Mouse (Mus musculus): ENCODE measurements at regions not wholly inside any gene's neighbourhood (a gene's known extent, or its start where the extent isn't known, plus 50 kb on each side); places are given as distances from the start of the nearest gene placed in this dataset.
"Not testable (repeated sequence)": the region's sequence is repeated elsewhere in the genome, so short reads cannot be mapped to it uniquely, and the experiment has no call there.

DNA sequence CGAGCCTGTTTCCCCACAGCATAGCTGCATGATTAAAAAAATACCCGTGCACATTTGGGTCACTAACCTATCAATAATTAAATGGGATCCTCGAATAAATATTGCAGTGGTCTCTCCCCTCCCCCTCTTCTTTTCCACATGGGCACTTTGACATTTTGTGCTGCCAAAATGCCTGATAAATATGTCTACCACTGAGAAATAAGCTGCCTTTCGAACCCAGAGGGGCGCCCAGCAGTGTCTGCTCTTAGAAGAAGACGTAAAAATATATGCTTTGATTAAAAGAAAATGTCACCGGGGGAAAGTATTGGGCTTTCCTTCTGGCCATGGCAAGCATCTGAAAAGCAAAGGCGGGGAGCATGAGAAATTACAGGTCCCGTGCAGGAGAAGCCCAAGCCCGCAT lies 152.6 kb upstream of the Frmd4a start:
- no peak for DNase-seq (ENCODE audit: low read depth, low spot score)

DNA sequence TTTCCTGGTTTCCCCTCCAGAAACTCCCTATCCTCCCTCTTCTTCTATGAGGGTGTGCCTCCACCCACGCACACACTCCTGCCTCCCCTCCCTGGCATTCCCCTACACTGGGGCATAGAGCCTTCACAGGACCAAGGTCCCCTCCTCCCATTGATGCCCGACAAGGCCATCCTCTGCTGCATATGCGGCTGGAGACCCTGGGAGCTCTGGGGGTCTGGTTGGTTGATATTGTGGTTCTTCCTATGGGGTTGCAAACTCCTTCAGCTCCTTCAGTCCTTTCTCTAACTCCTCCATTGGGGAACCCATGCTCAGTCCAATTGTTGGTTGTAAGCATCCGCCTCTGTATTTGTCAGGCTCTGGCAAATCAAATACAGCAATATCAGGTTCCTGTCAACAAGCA lies 150.8 kb upstream of the Frmd4a start:
- not testable (repeated sequence) for DNase-seq (ENCODE audit: low read depth, low spot score)

DNA sequence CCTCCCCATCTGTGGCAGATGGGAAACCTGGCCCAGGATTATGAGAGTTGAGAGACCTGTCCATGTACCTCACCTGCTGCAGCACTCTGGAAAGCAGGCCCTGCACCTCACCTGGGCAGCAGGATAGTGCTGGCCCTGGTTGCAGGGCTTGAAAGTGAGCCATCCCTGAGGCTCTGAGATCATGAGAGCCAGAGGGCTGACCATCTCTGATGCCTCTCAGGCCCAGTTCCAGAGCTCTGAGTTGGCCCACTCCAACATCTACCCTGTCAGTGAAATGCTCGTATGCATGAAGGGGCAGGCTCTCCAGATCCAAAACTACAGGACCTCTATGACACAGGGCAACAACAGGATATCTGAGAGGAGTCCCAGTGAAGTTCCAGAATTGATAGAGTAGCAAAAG lies 147.8 kb upstream of the Frmd4a start:
- DNase-seq (ENCODE audit: low read depth, low spot score), result no peak

DNA sequence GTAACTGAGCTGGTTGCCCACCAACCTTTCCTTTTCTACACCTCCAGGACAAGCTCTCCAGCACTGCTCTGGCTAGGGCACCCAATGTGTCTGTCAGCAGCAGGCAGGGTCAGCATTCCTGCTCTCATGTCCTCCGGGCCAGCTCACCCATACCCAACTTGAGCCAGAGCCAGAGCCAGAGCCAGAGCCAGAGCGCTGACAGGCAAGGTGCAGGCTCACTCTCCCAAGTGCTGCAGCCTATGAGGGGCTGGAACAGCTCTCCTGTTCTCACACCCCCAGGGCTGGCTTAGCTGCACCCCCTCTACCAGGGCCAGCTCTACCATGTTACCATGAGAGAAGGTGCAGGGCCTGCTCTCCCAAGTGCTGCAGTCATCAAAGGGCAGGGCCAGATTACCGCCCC lies 145.8 kb upstream of the Frmd4a start:
- DNase-seq (ENCODE audit: low read depth, low spot score), result no peak

DNA sequence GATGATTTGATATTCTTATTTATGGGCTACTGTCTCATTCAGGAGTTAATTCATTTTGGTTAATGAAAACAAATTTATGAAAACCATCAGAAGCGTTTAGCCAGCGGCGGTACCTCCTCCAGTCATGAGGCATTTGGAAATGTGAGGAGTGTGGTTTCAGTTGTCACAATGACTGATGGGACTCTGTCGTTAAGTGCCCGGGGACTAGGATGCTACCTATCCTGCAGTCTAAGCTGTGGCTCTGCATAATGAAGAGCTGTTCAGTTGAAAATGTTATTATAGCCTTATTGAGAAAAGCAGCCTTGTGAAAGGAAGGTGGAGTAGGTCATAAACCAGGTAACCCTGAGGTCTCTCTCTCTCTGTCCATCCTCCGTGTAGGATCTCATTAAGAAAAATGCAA lies 130.5 kb upstream of the Frmd4a start:
- DNase-seq (ENCODE audit: low read depth, low spot score), result no peak

DNA sequence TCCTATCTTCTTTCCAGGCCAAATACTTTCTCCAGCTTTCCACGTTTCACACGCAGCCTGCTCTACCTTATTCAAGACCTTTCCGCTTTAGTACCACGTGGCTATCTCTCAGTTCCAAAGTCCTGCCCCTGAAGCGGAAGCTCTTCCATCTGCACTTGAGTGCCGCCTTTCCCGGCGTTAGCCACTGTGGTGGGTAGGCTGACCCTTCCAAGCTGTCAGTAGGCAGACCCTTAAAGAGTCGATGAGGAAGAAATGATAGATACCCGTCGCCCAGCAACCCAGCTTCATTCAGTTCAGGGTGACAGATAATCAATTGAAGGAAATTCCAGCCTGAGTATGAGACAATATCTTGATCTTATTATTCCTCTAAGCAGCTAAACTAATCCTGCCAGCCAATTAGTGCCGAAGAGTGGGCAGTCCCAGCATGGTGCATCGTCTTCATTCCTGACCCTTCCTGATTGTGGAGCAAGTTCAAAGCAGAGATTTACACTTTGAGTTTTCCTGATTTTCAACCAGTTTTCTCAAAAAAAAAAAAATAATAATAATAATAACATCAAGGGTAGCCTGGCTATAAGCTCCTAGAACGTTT lies 129.6 kb upstream of the Frmd4a start:
- DNase-seq (ENCODE audit: low read depth, low spot score), result no peak

DNA sequence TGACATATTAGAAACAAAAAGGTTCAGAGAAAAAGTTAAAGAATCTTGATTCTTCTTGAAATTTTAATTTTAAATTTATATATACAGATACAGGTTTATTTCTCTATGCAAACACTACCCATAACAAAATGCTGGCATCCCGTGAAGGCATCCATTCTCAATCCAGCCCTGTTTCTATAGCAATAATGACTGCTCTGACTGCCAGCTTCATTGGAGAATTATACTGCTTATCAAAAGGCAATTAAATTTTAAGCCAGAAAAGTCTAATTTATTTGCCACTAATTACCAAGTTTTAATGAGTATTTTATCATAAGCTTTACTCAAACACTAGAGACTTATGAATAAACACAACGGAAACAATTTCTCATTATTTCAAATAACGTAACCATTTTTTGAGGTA lies 128.1 kb upstream of the Frmd4a start:
- DNase-seq (ENCODE audit: low read depth, low spot score), result no peak

DNA sequence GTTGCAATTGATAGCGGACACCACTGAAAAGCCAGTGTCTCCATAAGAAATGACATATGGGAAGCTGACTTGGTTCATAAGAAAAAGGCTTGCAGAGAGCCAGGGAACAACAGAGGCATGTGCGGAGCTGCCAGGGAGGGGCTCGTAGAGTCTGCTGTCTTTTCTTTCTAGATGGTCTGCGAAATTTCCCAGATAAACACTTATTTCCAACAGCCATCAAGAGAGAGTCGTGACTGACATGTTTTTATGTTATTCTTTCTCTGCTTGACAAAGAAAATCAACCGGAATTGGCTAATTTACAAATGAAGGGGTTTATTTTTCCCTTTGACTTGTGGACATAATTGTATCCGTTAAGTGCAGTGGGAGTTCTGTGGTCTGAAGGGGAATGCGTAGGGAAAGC lies 127.1 kb upstream of the Frmd4a start:
- no peak for DNase-seq (ENCODE audit: low read depth, low spot score)

DNA sequence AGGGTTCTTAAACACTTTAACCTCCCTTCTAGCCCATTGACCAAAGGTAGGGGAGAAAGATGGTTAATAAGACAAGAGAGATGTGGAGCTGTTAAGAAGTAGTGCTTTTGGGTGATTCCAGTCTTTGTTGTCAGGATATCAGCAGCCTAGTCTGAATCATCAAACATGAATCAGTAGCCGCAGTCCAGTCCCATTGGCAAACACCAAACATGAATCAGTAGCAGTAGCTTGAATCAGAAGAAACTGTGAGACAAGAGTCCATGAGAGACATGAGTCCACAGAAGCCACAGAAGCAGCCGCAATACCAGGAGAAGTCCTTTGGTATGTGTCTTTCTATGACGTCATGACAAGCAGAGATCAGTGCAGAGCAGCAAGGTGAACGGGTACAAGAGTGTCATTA lies 110.5 kb upstream of the Frmd4a start:
- DNase-seq (ENCODE audit: low read depth, low spot score), result no peak

DNA sequence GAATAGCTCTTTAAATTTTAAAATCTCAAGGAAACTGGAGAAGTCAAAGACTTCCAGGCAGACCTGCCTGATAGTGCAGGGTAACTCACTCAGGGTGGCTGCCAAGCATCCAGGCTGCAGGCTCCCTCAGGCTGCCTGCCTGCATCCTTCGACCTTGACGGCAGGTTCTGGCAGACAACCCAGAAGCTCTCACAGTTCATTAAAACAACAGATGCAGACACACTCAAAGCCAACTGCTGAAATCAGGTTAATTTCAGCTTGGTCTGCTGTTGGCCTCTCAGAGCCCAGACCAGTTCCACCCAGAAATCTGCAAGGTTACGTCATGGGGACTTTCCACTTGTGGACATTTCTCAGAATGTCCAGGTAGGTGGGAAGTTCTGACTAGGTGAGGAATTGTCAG lies 109.3 kb upstream of the Frmd4a start:
- DNase-seq (ENCODE audit: low read depth, low spot score), result peak; percentile 97

DNA sequence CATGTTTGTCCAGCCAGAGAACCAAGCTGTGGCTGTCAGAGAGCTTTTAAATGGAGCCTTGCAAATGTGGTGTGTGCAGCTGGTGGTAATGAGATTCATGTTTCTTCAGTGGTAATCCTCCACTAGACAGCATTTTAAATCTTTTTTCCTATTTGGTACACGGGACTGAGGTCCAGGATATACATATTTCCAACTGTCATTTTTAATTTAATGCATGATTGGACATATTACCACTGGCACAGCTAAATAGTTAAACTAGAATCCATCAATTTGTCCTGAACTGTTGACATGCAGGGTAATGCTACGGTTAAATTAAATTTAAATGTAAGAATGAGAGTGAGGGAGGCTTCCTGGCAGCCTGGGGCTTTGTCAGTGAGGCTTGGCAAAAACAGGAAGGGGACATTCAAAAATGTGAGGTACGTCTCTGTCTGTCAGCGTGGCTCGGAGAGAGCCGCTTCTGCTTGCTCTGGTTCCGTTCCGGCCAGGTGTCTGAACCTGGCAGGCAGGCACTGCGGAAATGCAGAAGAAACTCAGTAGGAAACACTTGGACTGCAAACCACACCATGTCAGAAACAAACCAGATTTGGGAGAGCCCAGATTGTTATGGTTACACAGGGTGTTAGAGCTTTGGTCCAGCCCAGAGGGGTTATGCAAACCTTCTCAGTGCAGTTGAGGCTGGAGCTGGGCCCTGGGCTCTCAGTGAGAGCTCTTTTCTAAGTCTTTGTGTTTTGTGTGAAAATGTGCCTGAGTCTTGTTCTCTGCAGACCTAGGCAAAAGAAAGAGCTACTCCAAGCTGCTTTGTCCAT lies 107.2 kb upstream of the Frmd4a start:
- DNase-seq (ENCODE audit: low read depth, low spot score), result peak; percentile 77

DNA sequence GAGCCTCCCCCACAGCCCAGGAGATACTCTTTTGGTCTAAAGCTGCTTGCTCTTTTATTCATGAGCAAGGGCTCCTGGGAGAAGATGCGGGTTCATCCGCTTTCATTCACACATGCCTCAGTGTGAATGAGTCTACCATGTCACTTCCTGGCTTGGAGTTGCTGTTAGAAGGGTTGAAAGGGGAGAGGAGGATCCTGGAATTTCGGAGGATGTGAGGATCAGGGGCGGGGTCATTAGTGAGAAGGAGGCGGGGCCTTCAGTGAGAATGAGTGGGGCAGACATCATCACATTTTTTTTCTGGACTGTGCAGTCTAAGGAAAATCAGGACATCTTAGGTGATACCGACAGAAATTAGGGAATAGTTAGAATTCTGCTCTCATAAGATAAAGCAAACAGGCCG lies 102.4 kb upstream of the Frmd4a start:
- DNase-seq (ENCODE audit: low read depth, low spot score), result no peak

DNA sequence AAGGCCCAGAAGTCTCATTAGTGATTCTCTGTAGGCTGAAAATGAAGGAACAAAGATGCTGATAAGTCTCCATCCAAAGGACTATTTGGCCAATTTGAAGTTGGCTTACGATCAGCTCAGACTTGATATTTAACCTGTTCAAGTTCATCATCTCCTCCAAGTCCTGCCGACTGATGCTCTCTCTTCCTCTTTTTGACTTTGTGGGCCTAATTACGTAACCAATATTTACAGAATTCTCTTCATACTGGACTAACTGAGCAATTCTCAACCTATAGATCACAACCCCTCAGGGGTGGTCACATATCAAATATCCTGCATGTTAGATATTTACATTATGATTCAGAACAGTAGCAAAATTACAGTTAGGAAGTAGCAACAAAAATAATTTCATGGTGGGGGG lies 101.2 kb upstream of the Frmd4a start:
- no peak for DNase-seq (ENCODE audit: low read depth, low spot score)

DNA sequence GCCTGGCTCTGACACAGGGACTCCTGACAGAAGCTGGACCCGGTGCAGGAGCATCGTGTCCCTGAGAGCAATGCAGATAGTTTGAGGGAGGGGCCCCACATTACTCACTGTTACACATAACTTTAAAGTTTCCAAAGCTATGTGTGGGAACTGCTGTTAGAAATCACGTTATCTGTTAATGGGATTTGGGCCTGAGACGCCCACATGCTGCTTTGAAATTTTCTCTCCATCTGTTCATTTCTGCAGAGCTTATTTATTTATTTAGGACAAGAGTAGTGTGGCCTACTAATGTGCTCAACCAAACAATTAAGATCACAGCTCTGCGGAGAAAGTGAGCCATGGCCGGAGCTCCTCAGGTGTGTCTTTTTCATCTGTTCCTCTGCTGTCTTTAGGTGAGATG lies 99.4 kb upstream of the Frmd4a start:
- peak; percentile 89 for DNase-seq (ENCODE audit: low read depth, low spot score)

DNA sequence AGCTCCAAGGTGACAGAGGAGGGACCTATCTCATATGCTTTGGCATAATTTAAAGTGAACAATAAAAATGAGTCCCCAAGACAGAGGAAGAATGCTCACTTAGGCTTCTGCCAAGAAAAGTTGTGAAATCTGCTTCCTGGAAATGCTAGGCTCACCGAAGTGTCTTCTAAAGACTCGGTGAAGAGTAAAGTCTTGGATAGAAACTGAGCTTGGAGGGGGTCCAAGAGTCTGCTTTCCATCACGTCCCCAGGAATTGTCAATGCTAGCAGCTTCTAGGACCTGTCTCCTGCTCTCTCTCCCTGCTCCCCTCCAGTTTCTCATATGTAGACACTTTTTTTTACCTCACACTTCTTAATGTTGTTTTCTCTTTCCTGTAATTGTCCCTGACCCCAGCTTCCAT lies 97.6 kb upstream of the Frmd4a start:
- no peak for DNase-seq (ENCODE audit: low read depth, low spot score)

DNA sequence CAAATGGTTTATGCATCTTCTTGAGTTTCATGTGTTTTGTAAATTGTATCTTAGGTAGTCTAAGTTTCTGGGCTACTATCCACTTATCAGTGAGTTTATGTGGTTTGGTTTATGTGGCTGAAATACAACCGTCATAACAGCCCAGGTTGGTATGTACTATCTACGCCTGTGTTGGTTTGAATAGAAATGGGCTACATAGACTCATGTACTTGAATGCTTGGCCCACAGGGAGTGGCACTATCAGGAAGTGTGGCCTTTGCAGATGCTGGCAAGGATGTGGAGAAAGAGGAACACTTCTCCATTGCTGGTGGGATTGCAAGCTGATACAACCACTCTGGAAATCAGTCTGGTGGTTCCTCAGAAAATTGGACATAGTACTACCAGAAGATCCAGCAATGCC lies 96.4 kb upstream of the Frmd4a start:
- not testable (repeated sequence) for DNase-seq (ENCODE audit: low read depth, low spot score)

DNA sequence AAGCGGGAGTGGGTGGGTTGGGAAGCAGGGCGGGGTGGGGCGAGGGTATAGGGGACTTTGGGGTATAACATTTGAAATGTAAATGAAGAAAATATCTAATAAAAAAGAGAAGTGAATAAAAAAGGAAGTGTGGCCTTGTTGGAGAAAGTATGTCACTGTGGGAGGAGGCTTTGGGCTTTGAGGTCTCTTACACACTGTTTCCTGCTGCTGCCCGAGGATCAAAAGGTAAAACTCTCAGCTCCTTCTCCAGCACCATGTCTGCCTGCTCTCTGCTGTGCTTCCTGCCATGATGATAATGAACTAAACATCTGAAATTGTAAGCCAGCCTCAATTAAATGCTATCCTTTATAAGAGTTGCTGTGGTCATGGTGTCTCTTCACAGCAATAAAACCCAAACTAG lies 94.8 kb upstream of the Frmd4a start:
- DNase-seq (ENCODE audit: low read depth, low spot score), result no peak

DNA sequence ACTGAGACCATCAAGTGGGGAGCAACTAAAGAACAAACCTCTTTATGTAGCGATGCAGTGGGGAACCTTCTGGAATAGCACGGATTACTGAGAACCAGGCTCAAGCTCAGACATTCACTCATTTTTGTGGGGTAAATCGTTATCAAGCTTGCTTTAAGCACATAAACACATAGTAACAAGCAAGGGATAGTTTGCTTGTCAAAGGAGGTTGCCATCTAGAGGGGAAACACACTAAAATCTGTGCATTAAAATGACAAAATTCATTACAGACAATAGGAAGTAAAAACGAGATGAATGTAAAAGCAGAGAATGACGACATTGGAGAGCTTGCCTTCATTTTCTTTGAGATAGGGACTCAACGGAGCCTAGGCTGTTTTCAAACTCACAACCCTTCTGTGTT lies 92.8 kb upstream of the Frmd4a start:
- no peak for DNase-seq (ENCODE audit: low read depth, low spot score)

DNA sequence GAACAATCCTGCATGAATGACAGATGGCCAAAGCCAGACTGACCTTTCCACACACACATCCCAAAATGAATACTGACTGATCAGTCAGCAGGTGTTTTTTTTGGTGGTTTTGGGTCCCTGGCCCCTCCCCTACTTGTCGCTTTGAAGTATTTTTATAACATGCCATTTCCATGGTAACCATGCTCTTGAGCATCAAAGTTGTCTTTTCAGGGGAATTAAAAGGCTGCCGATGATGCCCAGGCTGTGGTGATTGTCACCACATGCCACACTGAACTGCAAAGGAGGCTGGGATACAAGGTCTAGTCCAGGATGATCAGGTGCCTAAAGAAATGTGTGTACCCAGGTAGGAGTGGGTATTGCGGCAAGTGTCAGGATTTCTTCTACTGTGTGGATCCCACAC lies 92.3 kb upstream of the Frmd4a start:
- DNase-seq (ENCODE audit: low read depth, low spot score), result no peak

DNA sequence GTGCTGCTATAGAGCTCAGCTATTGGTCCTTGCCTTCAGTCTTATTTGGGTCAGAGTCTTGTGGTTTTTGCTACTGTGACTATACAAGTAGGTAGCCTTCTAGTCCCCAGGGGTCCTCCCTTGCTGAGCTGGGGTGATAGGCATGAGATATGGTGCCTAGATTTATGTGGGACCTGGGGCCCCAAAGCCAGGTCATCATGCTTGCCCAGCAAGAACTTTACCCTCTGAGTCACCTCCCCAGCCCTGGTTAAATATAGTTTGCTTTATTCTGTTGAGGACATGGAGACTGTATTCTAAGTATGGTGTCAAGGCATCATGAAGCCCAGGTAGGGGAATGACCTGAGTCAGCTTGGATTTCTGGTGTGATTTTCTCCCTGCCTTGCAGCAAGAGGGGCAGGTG lies 91.4 kb upstream of the Frmd4a start:
- DNase-seq (ENCODE audit: low read depth, low spot score), result no peak

DNA sequence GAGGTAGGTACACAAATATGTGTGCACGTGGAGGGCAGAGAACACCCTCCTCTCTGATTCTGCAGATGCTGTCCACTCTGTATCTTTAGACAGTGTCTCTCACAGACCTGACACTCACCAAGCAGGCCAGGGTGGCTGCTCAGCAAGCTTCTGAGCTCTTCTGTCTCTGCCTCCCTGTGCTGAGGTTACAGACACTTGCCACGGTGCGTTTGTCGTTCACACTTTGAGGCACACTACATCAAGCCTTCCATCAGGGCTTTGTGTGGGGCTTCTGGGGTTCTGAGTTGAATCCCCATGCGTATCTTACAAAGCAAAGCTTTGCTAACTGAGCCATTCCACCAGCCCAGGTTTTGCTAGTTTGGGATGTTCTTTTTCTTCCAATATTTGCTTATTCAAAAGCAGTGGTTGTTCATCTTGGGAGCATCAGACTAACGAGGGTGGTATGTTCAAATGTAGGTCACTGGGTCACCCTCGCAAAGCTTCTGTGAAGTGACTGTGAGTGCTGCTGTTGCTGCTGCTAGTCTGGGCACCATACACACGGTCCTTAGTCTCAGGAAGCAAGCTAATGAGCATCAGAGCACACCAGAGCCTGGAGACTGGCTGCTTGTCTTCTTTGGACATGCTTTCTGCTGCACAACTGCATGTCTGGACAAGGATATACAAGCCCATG lies 90.2 kb upstream of the Frmd4a start:
- no peak for DNase-seq (ENCODE audit: low read depth, low spot score)

DNA sequence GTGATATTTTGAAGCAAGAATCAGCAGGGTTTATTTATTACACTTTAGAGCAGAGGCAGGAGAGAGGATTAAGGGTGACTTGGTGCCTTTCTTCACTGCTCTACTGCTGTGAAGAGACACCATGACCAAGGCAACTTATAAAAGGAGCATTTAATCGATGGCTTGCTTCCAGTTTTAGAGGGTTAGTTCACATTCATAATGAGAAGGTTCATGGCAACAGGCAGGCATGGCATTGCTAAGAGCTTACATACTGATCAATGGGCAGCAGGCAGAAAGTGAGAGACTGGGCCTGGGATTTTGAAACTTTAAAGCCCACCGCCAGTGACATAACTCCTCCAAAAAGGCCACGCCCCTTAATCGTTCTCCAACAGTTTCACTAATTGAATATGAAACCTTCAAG lies 89.7 kb upstream of the Frmd4a start:
- no peak for DNase-seq (ENCODE audit: low read depth, low spot score)

DNA sequence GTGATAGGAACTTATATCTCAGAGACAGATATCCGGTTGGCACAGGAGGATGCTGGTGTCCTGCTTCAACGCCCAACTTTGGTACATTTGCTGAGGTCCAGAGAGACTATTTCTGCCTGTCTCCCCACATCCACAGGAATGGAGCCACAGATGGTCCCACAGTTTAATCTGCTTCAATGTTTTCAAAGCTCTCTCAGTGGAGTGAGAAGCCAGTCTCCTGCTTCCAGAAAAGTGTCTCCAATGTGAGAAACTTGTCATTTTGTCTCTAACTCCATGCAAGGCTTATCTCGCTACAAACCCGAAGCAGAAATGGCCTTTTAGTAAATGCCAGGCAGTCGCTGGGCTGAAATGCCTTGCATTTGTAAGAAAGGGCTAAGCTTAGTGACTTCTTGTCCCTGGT lies 86.9 kb upstream of the Frmd4a start:
- peak; percentile 36 for DNase-seq (ENCODE audit: low read depth, low spot score)

Measured in brain, adult 2 months (tissue).